Mouse (Mus musculus) C2C12 (cell line): Measurements from ENCODE around the gene Gm20388. TPM values are rescaled to one million over a fixed set of nuclear protein-coding genes. Genes with fewer than 3 reads are reported as not detected.

Experiments used
- H3K27me3 ChIP-seq: one replicate; pipeline ENCODE4 v1.6.1; 2011; ENCODE audit not compliant: control insufficient read depth, insufficient read depth, insufficient read length
- H3K36me3 ChIP-seq: one replicate; pipeline ENCODE4 v1.6.1; 2011; ENCODE audit not compliant: control insufficient read depth, insufficient read depth
- H3K4me3 ChIP-seq: one replicate; pipeline ENCODE4 v1.5.1; 2011; ENCODE audit warnings: mild to moderate bottlenecking, control low read depth; ENCODE audit not compliant: poor library complexity, insufficient read depth, severe bottlenecking
- H3K79me2 ChIP-seq: one replicate; pipeline ENCODE4 v1.6.1; 2011; ENCODE audit not compliant: control insufficient read depth, insufficient read depth
- H3K79me3 ChIP-seq: one replicate; pipeline ENCODE4 v1.6.1; 2011; ENCODE audit warnings: low read depth, control low read depth
- H3ac ChIP-seq: one replicate; pipeline ENCODE3; 2011; ENCODE audit warnings: low read depth; ENCODE audit not compliant: control insufficient read depth, insufficient read length
- CEBPB ChIP-seq: IDR thresholded peaks from one replicate; pipeline ENCODE4 v1.6.1; 2011; ENCODE audit warnings: low read depth, mild to moderate bottlenecking, control low read depth, moderate library complexity
- CTCF ChIP-seq: IDR thresholded peaks from one replicate; pipeline ENCODE4 v1.5.1; 2011; ENCODE audit not compliant: control insufficient read depth, insufficient read depth, insufficient read length
- FOSL1 ChIP-seq: IDR thresholded peaks from one replicate; pipeline ENCODE4 v1.8.0; 2011; ENCODE audit warnings: mild to moderate bottlenecking, low read length; ENCODE audit not compliant: poor library complexity, insufficient read depth, severe bottlenecking
- MAX ChIP-seq: IDR thresholded peaks from one replicate; pipeline ENCODE4 v1.6.1; 2011; ENCODE audit warnings: mild to moderate bottlenecking, control low read depth
- MYOD1 ChIP-seq: IDR thresholded peaks from one replicate; pipeline ENCODE4 v1.6.1; 2011; ENCODE audit warnings: low read depth; ENCODE audit not compliant: control insufficient read depth, insufficient read length
- MYOG ChIP-seq: IDR thresholded peaks from one replicate; pipeline ENCODE4 v1.6.1; 2011; ENCODE audit not compliant: control insufficient read depth, insufficient read length; ENCODE audit errors: extremely low read depth
- USF1 ChIP-seq: IDR thresholded peaks from one replicate; pipeline ENCODE4 v1.6.1; 2011; ENCODE audit warnings: low read depth, mild to moderate bottlenecking, control low read depth, moderate library complexity
- polyA plus RNA-seq: library from polyadenylated mRNA; unstranded; fragments of >200 nt; fragmentation: generic; extraction: Trizol; gene quantifications from one replicate; pipeline ENCODE4 v1.2.1, GENCODE M21; 2012; ENCODE audit warnings: missing spikeins

Gene Gm20388
- polyA plus RNA-seq, 1 experiment: 15.0 TPM

DNA sequence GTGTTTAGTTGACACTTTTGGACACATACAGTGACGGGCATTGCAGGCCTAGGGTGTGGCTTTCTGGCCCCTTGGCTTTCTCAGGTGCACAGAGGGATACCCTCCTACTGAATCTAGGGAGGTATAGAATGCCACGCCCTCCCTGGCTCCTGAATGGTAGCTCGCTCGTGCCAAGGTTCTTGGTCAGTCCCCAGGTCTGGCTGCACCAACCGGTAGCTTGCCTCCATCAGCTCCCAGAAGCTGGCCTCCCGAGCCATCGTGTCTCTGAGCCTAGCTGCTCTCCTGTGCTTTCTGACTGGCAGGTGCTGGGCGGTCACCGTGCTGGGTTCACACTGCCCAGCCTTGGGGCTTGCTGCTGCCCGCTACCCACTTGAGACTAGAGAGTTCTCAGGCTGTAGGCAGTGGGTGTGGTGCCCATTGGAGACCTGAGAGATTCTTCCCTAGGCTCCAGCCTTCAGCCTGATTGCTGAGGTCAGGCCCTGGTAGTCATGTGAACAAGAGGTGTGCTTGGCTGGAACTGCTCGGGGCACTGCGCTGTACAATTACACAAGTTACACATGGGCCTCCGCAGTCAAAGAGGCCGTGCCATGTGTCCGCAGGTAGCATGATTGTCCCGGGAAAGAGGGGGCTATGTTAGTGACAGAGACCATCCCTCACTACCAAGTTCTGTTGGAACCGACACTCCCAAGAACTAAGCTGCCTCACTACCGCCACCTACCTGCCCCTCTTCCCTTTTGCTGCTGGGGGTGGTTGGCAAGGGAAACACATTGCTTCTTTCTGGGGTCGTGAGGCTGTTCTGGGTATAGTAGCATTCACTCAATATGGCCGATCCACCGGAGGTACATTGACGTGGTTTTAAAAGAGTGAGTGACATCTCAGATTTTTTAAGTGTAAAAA lies 651.1 kb downstream of the Gm20388 start:
- TF ChIP-seq MYOD1 (no peak), FOSL1 (no peak), CTCF (peak; percentile 55)
- Histone ChIP-seq H3ac (no peak overlapping the region), H3K79me2 (peaks cover 26% of the 10 kb centered on the region), H3K36me3 (peaks cover 6% of the 10 kb centered on the region), H3K79me3 (no peaks in the 10 kb centered on the region), H3K27me3 (no peaks in the 10 kb centered on the region), H3K4me3 (no peak overlapping the region)

DNA sequence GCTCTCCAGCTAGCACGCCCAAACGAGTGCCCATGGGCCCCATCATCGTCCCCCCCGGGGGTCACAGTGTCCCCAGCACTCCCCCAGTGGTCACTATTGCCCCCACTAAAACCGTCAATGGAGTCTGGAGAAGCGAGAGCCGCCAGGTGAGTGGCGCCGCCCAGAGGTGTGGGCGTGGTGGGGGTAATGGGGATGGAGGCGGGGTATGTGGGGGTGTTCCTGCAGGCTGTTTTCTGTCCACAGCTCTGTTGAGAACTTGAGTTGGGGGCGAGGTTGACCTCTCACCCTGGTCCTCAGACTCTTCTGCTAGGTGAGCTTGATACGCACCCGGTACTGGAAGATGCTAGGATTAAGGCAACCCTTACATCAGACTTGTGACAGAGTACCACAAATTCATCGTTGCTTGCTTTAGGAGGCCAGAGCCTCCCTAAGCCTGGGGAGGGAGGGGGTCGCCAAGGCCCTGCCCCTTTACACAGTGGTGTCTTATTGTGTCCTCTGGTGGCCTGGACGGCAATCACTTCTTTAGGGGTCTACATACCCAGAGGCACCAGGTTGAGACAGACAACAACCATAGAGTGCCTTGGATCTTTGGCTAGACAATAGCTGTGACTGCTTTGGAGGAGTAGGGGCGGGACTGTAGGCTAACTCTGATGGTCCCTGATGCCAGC lies 652.2 kb downstream of the Gm20388 start:
- H3K36me3 ChIP-seq: peaks cover 15% of the 10 kb centered on the region

DNA sequence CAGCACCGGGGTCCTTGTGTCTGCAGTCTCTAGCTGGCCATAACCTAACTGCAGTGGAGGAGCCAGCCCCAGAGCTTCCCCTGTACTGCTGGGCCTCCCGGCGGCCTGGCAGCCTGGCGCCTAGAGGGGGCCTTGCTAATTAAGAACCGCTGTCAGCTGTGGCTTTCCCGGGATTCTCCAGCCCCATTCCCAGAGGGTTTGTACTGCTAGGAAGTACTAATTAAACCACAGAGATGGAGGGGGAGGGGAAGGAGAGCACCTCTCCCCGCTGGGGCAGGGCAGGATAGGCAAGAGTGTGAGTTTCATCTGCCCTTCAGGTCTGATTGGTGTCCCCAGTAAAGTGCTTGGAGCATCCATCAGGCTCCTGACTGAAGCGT lies 652.7 kb downstream of the Gm20388 start:
- peaks cover 26% of the 10 kb centered on the region for H3K79me2 ChIP-seq
- H3K36me3 ChIP-seq: peaks cover 16% of the 10 kb centered on the region
- H3ac ChIP-seq: peak overlapping the region; percentile 46
- no peak overlapping the region for H3K4me3 ChIP-seq
- H3K79me3 ChIP-seq: no peaks in the 10 kb centered on the region
- no peaks in the 10 kb centered on the region for H3K27me3 ChIP-seq
- TF ChIP-seq CTCF: no peak
- no peak for TF ChIP-seq CEBPB
- TF ChIP-seq MAX: no peak
- no peak for TF ChIP-seq MYOG
- TF ChIP-seq USF1: no peak
- TF ChIP-seq MYOD1: peak; percentile 32
- no peak for TF ChIP-seq FOSL1

More for the DNA sequence above, 652.2 kb downstream of the Gm20388 start:
- peak overlapping the region; percentile 46 for H3ac ChIP-seq
- TF ChIP-seq MAX: no peak
- H3K79me2 ChIP-seq: peaks cover 26% of the 10 kb centered on the region
- no peak overlapping the region for H3K4me3 ChIP-seq
- H3K27me3 ChIP-seq: no peaks in the 10 kb centered on the region
- H3K79me3 ChIP-seq: no peaks in the 10 kb centered on the region

DNA sequence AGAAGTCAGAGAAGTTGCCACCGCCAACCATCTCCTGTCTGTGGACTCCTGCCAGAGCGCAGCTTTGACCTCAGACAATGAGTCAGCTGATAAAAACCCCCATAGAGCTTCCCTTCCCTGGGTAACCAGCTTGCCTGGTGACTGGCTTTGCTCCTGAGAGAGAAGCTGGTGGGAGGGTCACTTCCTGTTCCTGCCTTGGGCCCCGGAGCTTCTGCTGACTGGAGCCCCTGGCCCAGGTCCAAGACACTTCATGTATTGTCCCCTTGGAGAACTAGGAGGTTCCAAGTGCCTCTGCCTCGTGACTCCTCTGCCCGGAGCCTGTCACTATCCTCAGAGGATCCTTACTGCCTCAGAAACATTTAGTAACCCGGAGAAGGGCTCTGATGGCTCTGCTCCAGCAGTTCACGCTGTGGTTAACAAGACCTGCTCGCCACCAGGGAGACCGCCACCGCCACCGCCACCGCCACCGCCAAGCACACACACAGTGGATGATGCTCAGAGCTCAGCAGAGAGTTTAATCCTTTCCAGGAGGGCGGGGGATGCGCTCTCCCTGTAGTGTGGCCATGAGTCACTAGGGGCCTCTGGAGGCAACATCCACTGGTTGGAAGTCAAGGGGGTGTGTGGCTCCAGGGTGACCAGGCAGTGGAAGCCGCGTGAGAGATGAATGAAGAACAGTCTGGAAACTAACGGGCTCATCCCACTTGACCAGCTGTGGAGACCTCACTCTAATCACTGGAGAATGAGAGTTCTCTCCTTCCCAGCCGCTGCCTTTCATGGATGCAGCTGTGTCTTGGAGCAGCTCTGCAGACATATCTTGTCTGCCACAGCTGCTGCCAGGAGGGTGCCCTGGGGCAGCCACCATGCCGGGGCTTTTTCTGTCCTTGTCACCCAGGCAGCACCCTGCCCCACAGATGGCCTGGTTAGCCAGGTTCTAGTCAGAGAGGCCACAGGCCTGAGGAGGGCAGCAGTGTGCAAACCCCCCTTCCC lies 653.5 kb downstream of the Gm20388 start:
- H3K36me3 ChIP-seq: peaks cover 24% of the 10 kb centered on the region
- H3K79me3 ChIP-seq: no peaks in the 10 kb centered on the region
- H3K79me2 ChIP-seq: peaks cover 21% of the 10 kb centered on the region
- no peak overlapping the region for H3K4me3 ChIP-seq
- peak overlapping the region; percentile 37 for H3ac ChIP-seq
- H3K27me3 ChIP-seq: no peaks in the 10 kb centered on the region
- no peak for TF ChIP-seq USF1
- TF ChIP-seq MAX: peak; percentile 68
- TF ChIP-seq FOSL1: peak; percentile 5
- peak; percentile 55 for TF ChIP-seq MYOD1

- Histone ChIP-seq H3K79me2 (peaks cover 13% of the 10 kb centered on the region), H3K36me3 (peaks cover 35% of the 10 kb centered on the region), H3K27me3 (no peaks in the 10 kb centered on the region), H3ac (peak overlapping the region; percentile 43), H3K4me3 (no peak overlapping the region), H3K79me3 (no peaks in the 10 kb centered on the region)
- TF ChIP-seq CEBPB: no peak
Measured at GRCm38 (mm10) chr8:120565151-120565711, 654.6 kb downstream of the Gm20388 start.
